Mouse (Mus musculus) cerebellum, postnatal 36 days (tissue): ENCODE measurements around the gene Spata17.

Experiments used
- DNase-seq, 2 experiments: peaks; one replicate each; pipeline ENCODE4 v3.0.0; 2021 to 2022; ENCODE audit warnings: mixed read lengths in 2 of 2

Gene Spata17

GRCm38 (mm10) chr1:187215181-187216116 is at the start of gene Spata17, which contains the start of gene Gpatch2:
Gene Spata17, minus strand, starts transcription at chr1:187215465.
Gene Gpatch2, plus strand, starts transcription at chr1:187215508.
- DNase-seq = peak; percentile 78 to 83

- no peak for DNase-seq
Observed at GRCm38 (mm10) chr1:187258756-187259155, 43.5 kb upstream of the Spata17 start.

GRCm38 (mm10) chr1:187250741-187251262 is 35.5 kb upstream of the Spata17 start:
- no peak for DNase-seq

- DNase-seq = no peak
Observed at GRCm38 (mm10) chr1:187244734-187245133, 29.5 kb upstream of the Spata17 start.

- DNase-seq = no peak
Observed at GRCm38 (mm10) chr1:187241329-187241728, 26.1 kb upstream of the Spata17 start.

DNA sequence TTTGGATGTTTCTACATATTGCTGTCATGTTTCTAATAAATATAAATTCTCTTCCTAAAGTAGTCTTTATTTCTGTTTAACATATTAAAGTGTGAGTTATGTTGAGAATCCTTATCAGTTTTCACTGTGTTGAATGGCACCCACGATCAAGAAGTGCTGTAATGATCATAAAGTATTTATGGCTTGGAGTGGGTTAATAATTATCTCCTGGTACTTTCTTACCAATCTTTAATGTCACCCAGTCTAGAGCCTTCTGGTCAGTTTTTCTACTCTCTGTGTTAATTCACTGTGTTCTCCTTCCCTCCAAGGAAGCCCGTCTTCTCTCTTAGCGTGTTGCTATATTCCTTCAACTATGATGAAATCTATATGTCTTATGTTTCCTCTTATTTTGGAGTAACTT is 25.0 kb upstream of the Spata17 start:
- DNase-seq = no peak

DNA sequence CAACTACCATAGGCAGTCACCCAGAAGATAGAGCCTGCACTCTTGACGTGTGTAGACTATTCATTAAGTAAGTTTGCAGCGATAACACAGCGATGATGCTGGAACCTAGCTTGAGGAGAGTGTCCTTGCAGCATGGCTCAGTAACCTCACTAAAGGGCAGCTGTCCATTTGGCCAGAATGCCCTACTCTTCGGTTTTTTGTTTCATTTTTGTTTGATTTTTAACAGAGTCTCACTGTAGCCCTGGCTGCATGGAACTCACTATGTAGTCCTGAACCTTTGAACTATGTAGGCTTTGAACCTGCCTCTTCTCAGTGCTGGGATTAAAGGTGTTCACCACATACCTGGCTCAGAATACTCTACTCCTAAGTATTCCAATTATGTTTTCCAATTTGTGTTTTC is 22.8 kb upstream of the Spata17 start:
- DNase-seq = no peak

GRCm38 (mm10) chr1:187236296-187236695 is 21.0 kb upstream of the Spata17 start:
- no peak for DNase-seq

DNA sequence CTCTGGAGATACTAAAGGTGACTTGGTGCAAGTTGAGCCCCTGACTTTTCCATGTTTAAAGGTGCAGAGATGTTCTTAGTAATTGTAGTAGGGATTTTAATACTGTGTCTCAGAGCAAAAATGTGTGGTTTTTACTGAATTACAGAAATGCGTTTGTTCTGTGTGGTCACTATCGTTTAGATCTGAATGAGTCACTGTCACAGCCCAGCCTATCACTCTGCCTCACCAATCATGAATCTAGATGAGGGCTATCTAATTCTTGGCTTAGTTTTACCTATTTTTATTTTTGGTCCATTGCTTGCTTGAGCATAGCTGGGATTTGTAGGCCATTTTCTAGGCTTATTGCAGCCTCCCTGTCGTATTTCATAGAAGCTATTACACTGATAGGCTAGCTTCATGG is 19.9 kb upstream of the Spata17 start:
- DNase-seq = no peak

DNA sequence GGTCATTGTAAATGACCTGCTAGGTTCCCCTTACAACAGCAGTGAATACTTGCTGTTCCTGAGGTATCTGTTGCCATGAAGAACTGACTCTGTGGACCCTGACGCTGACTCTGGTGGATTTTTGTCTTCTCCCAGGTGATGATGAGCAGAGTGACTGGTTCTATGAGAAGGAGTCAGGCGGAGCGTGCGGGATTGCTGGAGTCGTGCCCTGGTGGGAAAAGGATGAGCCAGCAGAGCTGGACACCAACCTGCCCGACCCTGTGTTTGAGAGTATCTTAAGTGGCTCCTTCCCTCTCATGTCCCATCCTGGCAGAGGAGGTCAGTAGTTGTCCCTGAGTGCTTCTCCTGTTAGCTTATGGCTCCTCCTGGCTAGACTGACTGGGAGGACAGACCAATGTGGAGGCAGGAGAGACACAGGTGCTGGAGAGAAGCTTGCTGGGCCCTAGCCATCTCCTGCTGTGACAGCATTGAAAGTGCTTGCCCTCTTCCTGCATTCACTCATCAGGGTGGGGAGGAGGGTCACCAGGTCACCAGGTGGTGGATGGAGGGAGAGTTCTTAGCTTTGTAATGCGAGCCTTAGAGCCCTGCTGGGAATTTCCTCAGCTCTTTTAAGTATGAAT is 17.8 kb upstream of the Spata17 start:
- peak; percentile 53 to 58 for DNase-seq

DNA sequence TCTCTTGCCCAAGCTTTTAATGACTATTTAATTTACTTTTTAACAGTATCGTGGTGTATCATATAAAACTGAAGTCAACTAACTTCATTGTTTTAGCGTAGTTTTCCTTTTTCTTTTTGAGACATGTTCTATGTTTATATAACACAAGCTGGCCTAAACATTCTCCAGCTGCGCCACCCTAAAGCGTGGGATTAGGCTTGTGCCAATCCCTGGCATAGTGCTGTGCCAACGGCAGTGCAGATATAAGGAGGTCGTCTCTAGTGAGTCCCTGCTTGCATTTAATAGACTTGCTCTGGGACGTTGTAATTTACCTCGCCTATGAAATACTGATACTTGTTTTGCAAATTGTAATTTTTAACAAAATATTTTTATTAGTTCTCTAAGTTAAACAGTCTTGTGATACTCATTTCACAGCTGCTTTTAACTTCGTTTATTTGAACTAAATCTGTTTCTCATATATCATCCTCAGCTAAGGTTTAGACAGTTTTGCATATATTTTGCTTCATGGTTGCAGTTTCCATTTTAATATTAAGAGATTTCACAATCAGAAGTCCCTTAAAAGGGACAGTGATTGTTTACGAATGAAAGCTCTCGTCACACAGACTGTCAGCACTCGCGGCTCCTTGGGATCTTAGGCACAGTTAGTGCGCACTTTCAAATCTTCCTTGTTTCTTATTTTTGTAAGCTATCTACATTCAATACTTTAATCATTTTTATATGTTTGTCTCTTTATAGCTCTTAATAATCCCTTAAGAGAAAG is 17.1 kb upstream of the Spata17 start:
- no peak for DNase-seq

DNA sequence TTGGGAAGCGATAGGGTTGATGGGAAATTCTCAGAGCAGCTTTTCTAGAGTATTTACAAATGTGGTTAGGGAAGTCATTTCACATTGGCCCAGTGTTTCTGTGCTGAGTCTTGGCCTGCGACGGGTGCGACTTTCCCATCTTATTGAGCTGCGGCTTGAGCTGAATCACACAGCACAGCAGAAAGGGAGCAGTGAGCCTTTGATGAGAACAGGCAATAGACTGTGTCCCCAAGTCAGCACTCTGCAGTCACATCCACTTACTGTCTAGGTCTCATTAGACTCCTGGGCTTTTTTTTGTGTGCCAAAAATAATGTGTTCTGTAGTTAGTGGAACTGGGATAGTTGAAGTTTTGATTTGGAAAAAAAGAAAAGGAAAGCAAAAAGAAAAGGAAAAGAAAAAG is 15.0 kb upstream of the Spata17 start:
- DNase-seq = no peak

- no peak for DNase-seq
Observed at GRCm38 (mm10) chr1:187228414-187229146, 13.3 kb upstream of the Spata17 start.

DNA sequence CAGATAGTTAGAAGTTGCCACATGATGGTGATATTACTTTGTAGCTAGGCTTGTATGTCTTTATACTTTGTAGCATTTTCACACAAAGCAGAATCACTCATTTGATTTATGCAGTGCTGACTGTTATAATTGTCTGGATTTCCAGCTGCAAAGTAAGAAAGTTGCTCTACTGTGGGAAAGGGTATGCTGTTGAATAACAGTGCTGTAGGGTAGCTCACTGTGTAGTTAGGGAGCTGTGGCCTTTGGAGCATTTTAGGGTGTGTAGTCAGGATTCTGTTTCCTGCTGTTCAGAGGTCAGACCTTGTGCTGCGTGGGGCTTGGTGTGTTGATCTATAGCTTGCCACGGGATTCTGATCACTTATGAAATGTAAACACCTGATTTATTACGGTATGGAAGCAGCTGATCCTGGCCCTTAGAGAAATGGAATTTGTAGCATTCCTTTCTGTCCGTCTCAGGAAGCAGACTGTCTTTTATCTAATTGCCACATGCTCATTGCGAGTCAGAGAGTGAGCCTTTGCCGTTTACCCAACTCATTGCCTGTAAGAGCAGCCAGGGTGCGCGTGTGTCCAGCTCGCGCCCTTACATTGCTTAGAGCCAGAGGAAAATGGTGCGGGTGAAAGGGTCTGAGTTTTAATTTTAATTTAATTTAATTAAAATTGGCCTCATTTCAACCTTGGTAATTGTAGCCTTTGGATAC is 11.2 kb upstream of the Spata17 start:
- DNase-seq = no peak

DNA sequence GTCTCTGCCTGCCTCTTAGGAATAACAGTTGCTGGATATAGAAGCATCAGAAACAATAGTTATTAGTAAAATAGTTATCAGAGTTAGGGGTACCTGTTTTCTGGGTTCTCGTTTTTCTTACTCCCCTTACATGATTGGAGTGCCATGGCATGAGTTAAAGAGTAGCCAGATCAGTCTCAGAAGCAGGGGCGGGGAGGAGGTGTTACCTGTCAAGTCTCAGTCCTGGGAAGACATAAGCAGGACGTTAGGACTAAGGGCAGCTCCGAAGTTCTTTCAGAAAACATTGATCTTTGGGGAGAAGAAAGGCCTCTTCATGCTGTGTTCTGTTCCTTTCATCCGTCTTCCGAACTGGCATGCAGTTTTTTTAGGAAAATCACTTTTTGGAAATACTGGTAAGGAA is 5.5 kb upstream of the Spata17 start:
- DNase-seq = no peak

DNA sequence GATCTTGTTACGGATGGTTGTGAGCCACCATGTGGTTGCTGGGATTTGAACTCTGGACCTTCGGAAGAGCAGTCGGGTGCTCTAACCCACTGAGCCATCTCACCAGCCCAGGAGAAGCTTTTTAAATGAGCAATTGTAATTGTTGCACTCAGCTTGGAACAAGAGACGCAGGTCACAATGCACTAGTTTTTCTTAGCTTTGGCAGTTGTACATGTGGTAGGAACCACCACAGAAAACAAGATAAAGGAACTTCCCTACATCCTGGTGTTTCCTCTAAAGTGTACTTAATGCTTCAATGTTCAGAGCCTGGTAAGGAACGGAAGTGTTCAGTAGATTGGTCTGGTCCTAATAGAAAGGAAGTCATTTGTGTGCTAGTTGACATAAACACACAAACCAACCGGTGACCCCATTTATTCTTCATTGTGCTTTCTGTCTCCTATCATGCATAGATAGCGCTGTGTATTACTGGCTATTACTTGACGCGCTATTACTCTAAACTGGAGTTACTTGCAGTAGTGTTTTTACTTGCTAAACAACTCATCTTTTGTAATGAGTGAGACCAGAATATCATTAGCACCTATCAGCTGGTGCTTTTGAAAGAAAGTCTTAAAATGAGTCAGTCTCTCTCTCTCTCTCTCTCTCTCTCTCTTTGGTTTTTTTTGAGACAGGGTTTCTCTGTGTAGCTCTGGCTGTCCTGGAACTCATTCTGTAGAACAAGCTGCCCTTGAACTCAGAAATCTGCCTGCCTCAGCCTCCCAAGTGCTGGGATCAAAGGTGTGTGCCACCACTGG is 1.6 kb upstream of the Spata17 start:
- no peak for DNase-seq

GRCm38 (mm10) chr1:187210736-187211135 is 4.5 kb downstream of the Spata17 start:
- no peak for DNase-seq

GRCm38 (mm10) chr1:187209496-187209895 is 5.8 kb downstream of the Spata17 start:
- DNase-seq = no peak

- DNase-seq = no peak
Observed at GRCm38 (mm10) chr1:187205506-187205905, 9.8 kb downstream of the Spata17 start.

- DNase-seq = no peak
Observed at GRCm38 (mm10) chr1:187178546-187178945, 36.7 kb downstream of the Spata17 start.

- no peak for DNase-seq
Observed at GRCm38 (mm10) chr1:187175991-187176390, 39.3 kb downstream of the Spata17 start.
